Mouse (Mus musculus) thymus, adult 2 months (tissue): ENCODE data around the gene Gda. TPM values are rescaled to one million over a fixed set of nuclear protein-coding genes. Genes with fewer than 3 reads are reported as not detected.

ENCODE experiments used
- DNase-seq: peaks from one replicate; pipeline ENCODE4 v3.0.0; 2021
- H3K27ac ChIP-seq: fragments of 200-500 bp; 2 replicates; pipeline ENCODE4 v1.5.1; 2012; ENCODE audit warnings: low read length, control low read depth; ENCODE audit not compliant: control insufficient read depth, insufficient read depth
- H3K27me3 ChIP-seq: fragments of 200-500 bp; 2 replicates; pipeline ENCODE4 v1.6.1; 2012; ENCODE audit warnings: mild to moderate bottlenecking, low read length, moderate library complexity, mixed read lengths; ENCODE audit not compliant: control insufficient read depth, insufficient read depth
- H3K36me3 ChIP-seq: fragments of 200-500 bp; 2 replicates; pipeline ENCODE4 v1.6.1; 2012; ENCODE audit warnings: mild to moderate bottlenecking, low read length, moderate library complexity; ENCODE audit not compliant: control insufficient read depth, insufficient read depth
- H3K4me1 ChIP-seq: fragments of 200-500 bp; replicated peaks from 2 replicates; pipeline ENCODE4 v1.6.1; 2012; ENCODE audit warnings: low read length; ENCODE audit not compliant: control insufficient read depth, insufficient read depth
- H3K4me3 ChIP-seq: fragments of 200-500 bp; 2 replicates; pipeline ENCODE4 v1.5.1; 2012; ENCODE audit warnings: mild to moderate bottlenecking, low read length, control low read depth, moderate library complexity; ENCODE audit not compliant: control insufficient read depth, insufficient read depth
- CTCF ChIP-seq: fragments of 200-500 bp; IDR thresholded peaks from 2 replicates; pipeline ENCODE4 v1.5.1; 2012; ENCODE audit warnings: mild to moderate bottlenecking, control low read depth, low read length, moderate library complexity, borderline replicate concordance; ENCODE audit not compliant: control insufficient read depth, poor library complexity, insufficient read depth; ENCODE audit errors: extremely low read depth
- POLR2A ChIP-seq: fragments of 200-500 bp; IDR thresholded peaks from 2 replicates; pipeline ENCODE4 v1.6.1; 2012; ENCODE audit warnings: mild to moderate bottlenecking, low read length, control low read depth, moderate library complexity; ENCODE audit not compliant: control insufficient read depth, poor library complexity, insufficient read depth; ENCODE audit errors: extremely low read depth
- WGBS: fragments of 180-500 bp; shearing (Covaris S2); methylation state at CpG from one replicate; pipeline ENCODE4 v1.1.7; 2018; 5-methylcytosine and 5-hydroxymethylcytosine counted together
- polyA plus RNA-seq: library from polyadenylated mRNA; depleted of rRNA; stranded (reverse); fragments of >200 nt; gene quantifications from 2 replicates; pipeline ENCODE4 v1.2.3, GENCODE M21; 2012

Gda gene
- polyA plus RNA-seq, 1 experiment, result 1.9 TPM

DNA sequence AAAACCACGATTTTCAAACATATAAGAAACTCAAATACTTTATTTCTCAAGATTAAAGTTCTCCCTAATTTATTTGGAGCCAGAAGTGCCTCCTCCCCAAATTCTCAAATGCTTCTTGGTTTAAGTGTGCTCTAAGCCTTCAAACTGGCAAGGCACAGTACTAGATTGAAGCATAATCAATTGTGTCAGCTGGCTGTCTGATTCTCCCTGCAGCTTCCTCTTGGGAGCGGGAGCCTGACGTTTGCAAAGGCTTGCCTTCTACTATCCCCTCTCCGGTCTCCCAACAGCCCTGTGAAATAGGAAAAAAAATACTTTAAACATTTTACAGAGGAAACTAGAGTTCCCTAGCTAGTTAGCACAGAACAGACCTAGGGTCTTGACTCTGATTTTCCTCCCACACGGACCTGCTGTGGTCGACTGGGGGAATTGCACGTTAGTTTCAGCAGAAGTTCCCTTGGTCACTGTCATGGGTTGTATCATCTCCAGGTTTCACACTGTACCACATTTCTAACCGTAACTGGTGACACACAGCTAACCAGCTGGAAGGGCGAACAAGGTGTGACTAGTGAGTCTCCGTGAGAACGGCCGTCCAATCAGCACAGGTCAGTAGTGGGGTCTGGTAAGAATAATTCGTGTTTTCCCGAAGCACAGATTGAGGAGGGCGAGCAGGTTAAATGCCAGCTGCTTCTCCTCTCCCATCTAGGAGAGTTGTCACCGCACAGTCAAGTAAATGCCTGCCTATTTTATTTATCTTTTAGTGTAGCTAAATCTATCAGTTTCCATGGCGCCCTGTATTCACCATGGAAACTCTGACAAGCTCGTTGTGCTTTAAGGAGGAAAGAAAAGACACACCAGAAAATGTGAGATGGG lies 6.2 kb upstream of the Gda start:
- TF ChIP-seq CTCF (no peak), POLR2A (no peak)
- Histone ChIP-seq H3K4me1 (no peaks in the 10 kb centered on the region), H3K36me3 (no peaks in the 10 kb centered on the region), H3K4me3 (no peak overlapping the region), H3K27ac (no peak overlapping the region), H3K27me3 (no peaks in the 10 kb centered on the region)
- no peak for DNase-seq
- WGBS, result 82% methylated on average over 18 of the region's 18 CpGs

DNA sequence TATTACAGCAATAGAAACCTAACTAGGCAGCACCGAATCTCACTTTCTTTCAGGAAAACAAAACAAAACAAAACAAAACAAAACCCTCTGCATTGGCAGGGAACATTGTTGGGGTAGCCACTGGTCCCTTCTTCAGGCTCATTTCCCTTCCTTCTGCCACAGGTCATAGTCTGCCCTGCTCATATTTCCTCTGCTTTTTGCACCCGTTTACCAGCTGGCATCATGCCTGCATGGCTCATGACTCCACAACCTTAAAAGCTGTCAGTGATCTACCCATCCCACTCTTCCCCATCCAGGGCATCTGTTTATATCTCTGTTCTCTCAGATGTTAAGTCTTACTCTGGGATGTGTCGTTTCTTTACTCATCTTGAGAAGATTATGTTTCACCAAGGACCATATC lies 5.3 kb upstream of the Gda start:
- 47% methylated on average over 3 of the region's 3 CpGs for WGBS
- H3K27me3 ChIP-seq, result no peaks in the 10 kb centered on the region
- no peak overlapping the region for H3K4me3 ChIP-seq
- no peaks in the 10 kb centered on the region for H3K4me1 ChIP-seq
- H3K27ac ChIP-seq, result no peak overlapping the region
- TF ChIP-seq CTCF (no peak), POLR2A (no peak)
- no peak for DNase-seq
- no peaks in the 10 kb centered on the region for H3K36me3 ChIP-seq

DNA sequence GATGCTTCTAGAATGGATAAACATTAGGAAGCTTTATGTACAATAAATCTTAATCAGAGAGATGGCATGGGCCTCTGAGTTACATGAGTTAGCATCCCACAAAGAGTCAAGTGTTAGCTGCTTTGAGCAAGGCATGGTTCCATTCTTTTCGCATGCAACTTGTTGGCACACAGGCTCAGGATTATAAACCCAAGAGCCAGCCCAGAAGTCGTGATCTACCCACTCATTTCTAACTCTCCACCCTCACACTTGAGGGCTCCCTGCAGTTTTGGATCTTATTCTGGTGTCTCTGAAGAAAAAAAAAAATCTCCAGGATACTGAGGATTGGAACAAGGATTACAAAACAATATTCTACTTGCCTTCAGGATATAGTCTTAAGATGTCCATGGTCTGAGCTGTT lies 4.5 kb upstream of the Gda start:
- Histone ChIP-seq H3K36me3 (no peaks in the 10 kb centered on the region), H3K27ac (no peak overlapping the region), H3K27me3 (no peaks in the 10 kb centered on the region; the same call in 1 of the 2 replicates), H3K4me1 (no peaks in the 10 kb centered on the region), H3K4me3 (no peak overlapping the region)
- 82% methylated on average over 2 of the region's 2 CpGs for WGBS
- no peak for TF ChIP-seq POLR2A
- TF ChIP-seq CTCF, result no peak
- no peak for DNase-seq

DNA sequence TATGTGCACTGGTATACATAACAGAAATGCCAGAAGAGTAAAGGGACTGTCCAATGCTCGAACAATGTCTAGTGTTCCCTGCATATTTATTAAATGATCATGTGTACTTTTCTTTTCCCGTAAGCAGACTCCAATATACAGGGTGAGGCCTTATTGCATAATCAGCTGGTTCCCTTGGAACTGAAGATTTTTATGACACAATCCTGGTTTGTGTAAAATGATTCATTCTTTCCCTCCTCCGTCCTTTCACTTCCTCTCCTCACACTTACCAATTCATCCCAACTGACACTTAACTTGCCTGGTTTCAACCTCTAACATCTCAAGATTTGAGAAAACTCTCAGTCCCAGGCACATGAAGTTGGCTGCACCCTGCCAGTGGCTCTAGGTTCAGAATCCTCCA lies 3.5 kb upstream of the Gda start:
- no peaks in the 10 kb centered on the region for H3K4me1 ChIP-seq
- TF ChIP-seq CTCF (no peak), POLR2A (no peak)
- DNase-seq, result no peak
- WGBS, result 92% methylated on average over 3 of the region's 3 CpGs
- H3K4me3 ChIP-seq, result no peak overlapping the region
- H3K36me3 ChIP-seq, result no peaks in the 10 kb centered on the region
- no peak overlapping the region for H3K27ac ChIP-seq
- H3K27me3 ChIP-seq, result no peaks in the 10 kb centered on the region; the same call in 1 of the 2 replicates

DNA sequence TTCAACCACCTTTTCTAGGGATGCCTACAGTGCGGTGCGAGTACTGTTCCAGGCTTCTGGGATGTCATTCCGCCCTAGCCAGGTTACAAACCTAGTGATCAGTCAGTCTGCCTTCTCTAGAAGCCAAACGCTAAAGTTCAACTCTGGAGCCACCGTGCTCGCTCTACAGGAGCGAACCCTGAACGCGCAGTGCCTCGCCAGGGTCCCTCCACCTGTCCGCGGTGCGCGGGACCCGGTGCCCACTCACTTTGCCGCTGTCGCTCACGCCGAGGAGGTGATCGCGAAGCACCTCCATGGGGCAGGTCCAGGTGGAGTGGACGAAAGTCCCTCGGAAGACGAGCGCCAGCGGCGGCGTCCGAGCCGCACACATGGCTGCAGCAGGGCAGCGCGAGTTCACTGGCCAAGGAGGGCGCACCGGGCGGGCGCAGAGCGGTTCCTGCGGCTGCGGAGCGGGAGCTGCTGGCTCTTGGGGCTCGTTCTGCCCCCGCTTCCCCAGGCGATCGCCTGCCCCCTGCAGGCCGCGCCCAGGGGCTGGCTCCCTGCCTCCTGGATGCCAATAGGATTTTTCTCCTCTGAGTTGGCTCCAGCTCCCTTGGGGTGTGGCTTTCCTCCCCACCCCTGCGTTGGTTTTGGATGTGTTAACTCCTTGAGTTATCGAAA lies 994 bp downstream of the Gda start:
- H3K27ac ChIP-seq, result no peak overlapping the region
- 4% methylated on average over 48 of the region's 48 CpGs for WGBS
- TF ChIP-seq POLR2A (no peak), CTCF (0 out of 2 replicates have a peak, but pooled peaks have one; percentile 28)
- DNase-seq, result peak; percentile 19
- H3K27me3 ChIP-seq, result no peaks in the 10 kb centered on the region; the same call in 1 of the 2 replicates
- no peaks in the 10 kb centered on the region for H3K4me1 ChIP-seq
- peak overlapping the region; percentile 25 for H3K4me3 ChIP-seq
- H3K36me3 ChIP-seq, result no peaks in the 10 kb centered on the region

DNA sequence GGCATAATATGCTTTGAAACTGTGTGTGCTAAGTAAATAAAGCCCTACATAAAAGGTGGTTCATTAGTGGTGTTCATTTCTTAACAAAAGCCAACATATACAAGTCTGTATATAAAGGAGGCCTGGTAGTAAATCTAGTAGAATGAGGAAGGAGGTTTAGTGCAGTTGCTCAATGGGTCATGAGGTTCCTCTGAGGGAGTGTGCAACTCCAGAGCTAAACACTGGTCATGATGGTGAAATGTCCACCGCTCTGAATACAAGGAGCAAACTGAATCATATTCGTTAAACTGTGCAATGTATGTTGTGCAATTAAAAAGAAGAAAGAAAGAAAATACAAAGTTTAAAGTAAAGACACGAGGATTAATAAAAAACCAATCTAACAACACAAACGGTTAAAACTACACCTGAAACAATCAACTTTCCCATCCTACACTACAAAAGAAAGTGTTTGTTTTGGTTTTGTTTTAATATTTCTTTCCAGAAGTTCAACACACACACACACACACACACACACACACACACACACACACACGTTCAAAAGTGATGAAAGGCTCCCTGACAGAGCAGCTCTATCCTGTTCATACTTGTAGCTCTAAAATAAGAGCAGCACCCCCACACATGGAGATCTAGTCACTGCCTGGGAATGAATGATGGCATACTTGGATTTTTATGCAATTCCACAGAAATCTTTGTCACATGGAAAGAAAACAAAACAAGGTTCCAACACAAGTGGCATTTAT lies 11.9 kb downstream of the Gda start:
- no peak for TF ChIP-seq POLR2A
- no peak for TF ChIP-seq CTCF
- Histone ChIP-seq H3K4me1 (no peaks in the 10 kb centered on the region), H3K27me3 (no peaks in the 10 kb centered on the region), H3K4me3 (no peak overlapping the region), H3K36me3 (no peaks in the 10 kb centered on the region), H3K27ac (no peak overlapping the region)
- no peak for DNase-seq
- WGBS, result 82% methylated on average over 5 of the region's 5 CpGs
